16 mouse cellular contexts compared by ENCODE assay signal in the genomic region with DNA sequence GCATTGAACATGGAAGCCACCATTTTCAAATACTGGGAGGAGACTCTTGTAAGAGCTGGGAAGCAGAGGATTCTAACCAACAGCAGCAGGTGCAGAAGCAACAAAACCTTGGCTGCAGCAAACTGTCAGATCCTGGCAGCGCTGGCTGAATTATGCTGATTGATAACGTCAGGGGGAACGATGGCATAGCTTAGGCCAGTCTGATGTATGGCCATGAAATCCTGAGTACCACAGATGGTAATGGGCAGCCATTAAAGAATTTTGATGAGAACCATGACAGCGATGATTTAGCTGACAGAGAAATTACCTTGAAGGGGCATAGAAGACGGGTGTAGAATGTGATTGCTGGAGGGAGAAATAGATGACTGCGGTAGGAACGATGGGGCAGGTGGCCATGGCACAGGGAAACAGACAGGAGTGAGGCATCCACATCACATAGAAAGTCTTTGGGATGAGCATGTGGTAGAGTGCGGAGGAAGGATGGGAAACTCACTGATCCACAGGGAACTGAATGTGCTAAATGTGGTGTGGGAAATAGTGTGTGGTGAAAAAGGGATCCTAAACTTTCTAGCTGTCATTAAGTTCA.
"Had no signal": no experiment of that assay in that cellular context is flagged by ENCODE, and none has a peak within 500 bp of the region (broad histone marks: within the 10 kb centered on the region; RNA-seq: fewer than 3 reads in every experiment).

No protein-coding gene starts in this region.

- H3K4me3 ChIP-seq: kidney, embryonic 15.5 days; left cerebral cortex, adult 2 months; liver, embryonic 13.5 days; midbrain, embryonic 13.5 days had no signal

- H3K27me3 ChIP-seq: kidney, embryonic 15.5 days; liver, embryonic 13.5 days; midbrain, embryonic 13.5 days had no signal

- ATAC-seq: midbrain, embryonic 13.5 days; midbrain, embryonic 16.5 days had no signal

- H3K4me2 ChIP-seq: kidney, embryonic 15.5 days; liver, embryonic 13.5 days; midbrain, embryonic 13.5 days had no signal

- H3K9ac ChIP-seq: kidney, embryonic 15.5 days; liver, embryonic 13.5 days; midbrain, embryonic 13.5 days had no signal

- H3K4me1 ChIP-seq: kidney, embryonic 15.5 days; midbrain, embryonic 13.5 days had no signal

- H3K9me3 ChIP-seq: kidney, embryonic 15.5 days; liver, embryonic 13.5 days; midbrain, embryonic 13.5 days had no signal

- H3K27ac ChIP-seq: kidney, embryonic 15.5 days; left cerebral cortex, adult 2 months; liver, embryonic 13.5 days; midbrain, embryonic 13.5 days; stomach, postnatal 0 days had no signal

- DNase-seq: kidney, adult 11 months; kidney, adult 8-10 months; kidney, postnatal 10 days; kidney, postnatal 36 days; layer of hippocampus, postnatal 36 days; liver, embryonic 13.5 days; lung, adult 2 months; lung, postnatal 14 days; lung, postnatal 4 days; thymus, adult 18-20 months; thymus, postnatal 36 days had no signal
